Mouse (Mus musculus) heart, postnatal 36 days (tissue): Measurements from ENCODE around the gene Galnt10. TPM values are rescaled to one million over a fixed set of nuclear protein-coding genes. Genes with fewer than 3 reads are reported as not detected.
A peak's percentile ranks its signal among the peaks of the same experiment; 100 is the strongest.
"Not testable (repeated sequence)": the region's sequence is repeated elsewhere in the genome, so short reads cannot be mapped to it uniquely, and the experiment has no call there.

ENCODE experiments used
- DNase-seq, 2 experiments: peaks; one replicate each; pipeline ENCODE4 v3.0.0; 2021 to 2022
- intact Hi-C: fragments of 180-260 bp; cut with DNase I; formaldehyde crosslinking; loops from one replicate; pipeline ENCODE4 v1.15.1; 2025
- total RNA-seq, 2 experiments: library from RNA; stranded (reverse); gene quantifications; 2 replicates each; pipeline ENCODE4 v1.2.3; 2021

Gene Galnt10
- total RNA-seq, 2 experiments from 2014 or later: 6.7 to 9.2 TPM

DNA sequence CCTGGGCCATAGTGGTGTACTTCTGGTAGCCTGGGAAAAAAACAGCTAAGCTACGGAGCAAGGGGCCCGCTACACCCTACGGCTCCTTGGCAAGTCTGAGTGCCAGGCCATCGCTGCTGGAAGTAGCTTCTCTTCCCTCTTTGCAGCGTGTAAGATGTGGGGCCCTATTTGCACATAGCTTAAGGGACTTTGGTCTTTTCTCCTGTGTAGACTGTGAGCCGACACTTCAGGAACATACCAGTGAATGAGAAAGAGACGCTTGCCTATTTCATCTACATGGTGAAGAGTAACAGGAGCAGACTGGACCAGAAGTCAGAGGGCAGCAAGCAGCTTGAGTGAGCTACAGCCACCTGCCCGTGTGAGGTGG, 164.5 kb downstream of the Galnt10 start:
- intact Hi-C loops: no loop called here
- no peak for DNase-seq

DNA sequence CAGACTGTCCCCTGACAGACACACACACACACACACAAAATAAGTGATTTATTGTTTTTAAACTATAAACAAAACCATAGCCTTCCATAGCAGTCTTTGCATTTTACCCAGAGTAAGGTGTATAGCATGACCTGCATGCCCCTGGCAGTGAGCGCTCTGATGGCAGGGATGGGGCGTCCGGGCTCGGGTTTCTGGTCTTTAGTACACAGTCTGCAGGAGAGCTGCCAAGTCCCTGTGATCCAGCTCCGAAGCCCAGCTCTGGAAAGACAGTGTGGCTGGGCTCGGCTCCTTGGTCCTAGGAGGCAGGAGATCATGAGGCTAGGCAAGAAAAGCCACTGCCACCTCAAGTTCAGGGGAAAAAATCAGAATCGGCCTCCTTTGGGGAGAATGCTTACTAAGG, 165.8 kb downstream of the Galnt10 start:
- intact Hi-C loops: no loop called here
- no peak for DNase-seq

DNA sequence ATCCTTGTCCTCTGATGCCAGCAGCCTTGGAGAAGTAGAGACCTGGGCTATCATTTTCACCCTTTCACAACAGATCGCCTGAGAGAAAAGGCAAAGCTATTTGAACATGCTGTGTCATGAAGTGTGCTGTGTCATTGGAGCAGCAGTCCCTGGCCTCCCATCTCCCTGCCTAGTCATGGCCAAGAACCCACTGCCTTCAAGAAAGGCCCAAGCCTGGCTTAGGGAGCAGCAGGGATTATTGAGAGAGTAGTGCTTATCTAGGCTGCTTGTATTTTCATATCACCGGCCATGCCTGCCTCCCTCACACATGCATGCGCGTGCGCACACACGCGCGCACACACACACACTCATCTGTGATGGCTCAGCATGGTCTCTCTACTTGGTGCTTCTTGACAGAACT, 167.0 kb downstream of the Galnt10 start:
- intact Hi-C loops: no loop called here
- no peak for DNase-seq

DNA sequence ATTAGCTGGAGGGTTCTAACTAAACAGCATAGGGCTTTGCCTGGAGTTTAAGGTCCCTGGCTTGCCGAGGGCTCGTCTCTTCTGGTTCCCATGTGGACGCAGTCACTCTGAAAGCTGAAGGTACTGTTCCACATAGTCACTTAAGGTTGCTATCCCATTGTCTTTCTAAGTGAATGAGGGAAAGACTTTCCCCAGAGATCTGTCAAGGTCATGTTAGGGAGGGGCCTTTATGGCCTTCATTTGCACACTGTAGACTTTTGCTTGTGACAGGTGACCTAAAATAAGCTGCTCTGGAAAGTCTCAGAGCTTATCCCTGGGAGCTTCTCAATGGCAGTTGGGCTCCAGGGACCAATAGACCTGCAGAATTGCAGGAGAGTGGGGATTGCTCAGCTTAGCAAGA, 168.4 kb downstream of the Galnt10 start:
- DNase-seq: no peak
- intact Hi-C loops: no loop called here

DNA sequence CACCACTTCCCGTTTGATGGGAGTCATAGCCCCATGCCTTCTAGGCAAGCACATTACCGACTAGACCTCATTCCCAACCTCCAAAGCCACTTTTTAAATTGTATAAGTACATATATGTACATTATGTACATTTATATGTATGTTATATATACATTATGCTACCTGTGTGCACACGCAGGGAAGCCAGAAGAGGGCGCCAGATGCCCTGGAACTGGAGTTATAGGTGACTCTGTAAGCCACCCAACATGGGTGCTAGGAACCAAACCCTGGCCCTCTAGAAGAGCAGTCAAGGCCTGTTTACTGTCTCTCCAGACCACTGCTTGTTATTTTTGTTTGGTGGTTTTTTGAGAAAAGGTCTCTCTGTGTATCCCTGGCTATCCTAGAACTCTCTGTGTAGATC, 172.9 kb downstream of the Galnt10 start:
- no peak for DNase-seq
- intact Hi-C loops: no loop called here

DNA sequence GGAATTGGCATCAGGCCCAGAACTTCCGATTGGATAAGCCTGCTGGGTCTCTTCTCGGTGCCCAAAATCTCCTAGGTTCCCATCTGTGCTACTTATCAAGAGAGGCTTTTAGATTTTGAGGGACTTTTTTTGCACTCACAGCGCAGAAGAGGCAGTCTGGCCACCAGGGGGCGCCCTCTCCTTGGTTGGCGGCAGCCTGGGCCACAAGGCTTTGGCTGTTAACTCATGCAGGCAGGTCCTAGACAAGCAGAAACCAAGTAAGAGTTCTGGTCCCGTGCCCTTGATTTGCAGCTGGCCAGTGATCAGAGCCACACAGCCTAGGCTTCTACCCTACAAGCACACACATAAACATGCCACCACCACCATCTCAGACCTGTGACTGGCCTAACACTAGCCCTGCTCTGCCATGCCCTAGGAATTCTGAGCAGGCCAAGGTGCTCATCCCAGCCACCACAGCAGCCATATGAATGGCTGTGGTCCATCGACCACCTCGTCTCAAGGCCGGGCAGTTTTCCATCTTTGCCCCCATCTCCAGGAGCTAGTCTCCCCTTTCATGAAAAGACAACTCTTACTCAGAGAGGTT, 174.8 kb downstream of the Galnt10 start:
- intact Hi-C loops: loop anchor here (1.0 kb wide), 1 partner anchor 114 kb away; no protein-coding TSS in a partner anchor
- DNase-seq: peak; percentile 74 to 87

DNA sequence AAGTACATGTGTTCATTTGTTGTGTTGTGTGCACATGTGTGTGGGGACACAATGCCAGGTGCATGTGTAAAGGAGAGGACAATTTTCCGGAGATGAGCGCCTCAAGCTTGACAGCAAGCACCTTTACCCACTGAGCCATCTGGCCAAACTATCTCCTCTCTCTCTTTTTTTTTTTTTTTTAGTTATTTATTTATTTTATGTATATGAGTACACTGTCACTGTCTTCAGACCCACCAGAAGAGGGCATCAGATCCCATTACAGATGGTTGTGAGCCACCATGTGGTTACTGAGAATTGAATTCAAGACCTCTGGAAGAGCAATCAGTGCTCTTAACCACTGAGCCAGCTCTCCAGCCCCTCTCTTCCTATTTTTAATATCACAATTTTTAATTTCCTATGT, 177.9 kb downstream of the Galnt10 start:
- DNase-seq, intact Hi-C loops: not testable (repeated sequence)

DNA sequence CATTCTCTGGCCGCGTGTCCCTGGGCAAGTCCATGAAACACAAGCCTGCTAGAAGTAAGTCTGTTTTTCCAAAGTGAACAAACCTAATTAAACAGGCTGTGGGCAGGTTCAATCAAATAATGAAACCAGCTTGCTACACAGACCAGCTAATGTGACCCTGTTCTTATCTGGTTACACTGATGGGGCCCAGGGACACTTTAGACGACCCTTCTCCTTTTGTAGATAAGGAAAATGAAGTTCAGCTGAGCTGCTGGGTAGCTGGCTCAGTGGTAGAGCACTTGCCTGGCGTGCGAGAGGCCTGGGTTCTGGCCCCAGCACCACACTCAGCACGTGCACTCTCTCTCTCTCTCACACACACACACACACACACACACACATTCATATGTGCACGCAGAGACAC, 178.5 kb downstream of the Galnt10 start:
- intact Hi-C loops: no loop called here
- DNase-seq: no peak

DNA sequence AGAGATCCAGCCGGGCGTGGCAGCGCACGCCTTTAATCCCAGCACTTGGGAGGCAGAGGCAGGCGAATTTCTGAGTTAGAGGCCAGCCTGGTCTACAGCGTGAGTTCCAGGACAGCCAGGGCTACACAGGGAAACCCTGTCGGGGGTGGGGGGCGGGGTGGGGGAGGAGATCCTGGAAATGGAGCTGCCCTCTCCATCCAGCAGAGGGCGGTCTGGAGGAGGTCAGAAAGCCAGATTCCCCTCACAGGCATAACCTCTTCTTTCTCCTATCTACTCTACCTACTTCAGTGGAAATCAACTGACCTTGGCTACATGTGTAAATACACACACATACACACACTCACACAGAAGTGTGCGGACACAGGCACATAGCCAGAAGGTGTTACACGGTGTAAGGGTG, 180.0 kb downstream of the Galnt10 start:
- DNase-seq, intact Hi-C loops: not testable (repeated sequence)

DNA sequence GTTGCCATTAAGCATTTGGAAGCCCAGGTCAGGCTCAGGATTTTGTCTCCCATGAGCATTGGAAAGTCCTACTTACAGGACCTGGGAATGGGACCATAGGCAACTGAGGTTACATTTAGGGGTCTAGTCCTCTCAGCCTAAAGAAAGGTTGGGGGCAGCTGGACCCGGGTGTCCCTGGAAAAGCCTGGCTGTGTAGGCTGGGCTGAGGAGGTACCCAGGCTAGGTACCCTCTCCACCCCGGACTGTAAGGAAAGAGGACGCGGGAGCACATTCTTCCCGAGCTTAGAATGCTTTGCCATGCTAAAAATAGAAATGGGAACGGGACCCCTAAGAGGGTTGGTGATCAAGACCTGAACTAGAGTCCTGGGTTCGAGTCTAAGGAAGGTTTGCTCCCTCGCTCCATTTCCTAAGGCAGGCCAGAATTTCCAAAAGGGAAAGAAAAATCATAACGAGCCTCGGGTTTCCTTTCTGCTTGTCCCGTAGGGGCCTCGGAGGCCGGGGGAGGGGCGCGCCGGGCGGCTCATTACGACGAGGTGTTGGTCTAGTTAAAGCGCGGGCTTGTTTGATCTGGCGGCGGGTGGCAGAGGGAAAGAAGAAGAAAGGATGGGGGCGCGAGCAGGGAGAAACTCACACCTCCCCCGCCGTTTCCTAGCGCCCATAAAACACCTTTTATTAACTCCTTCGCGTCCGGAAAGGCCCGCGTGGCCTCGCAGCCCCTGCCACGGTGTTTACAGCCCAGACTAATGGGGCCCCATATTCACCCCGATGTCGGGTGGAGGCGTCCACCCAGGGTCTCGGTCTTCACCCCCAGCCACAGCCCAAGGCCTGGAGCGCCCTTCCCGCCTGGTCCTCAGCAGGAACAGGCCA, 182.0 kb downstream of the Galnt10 start:
- intact Hi-C loops: no loop called here
- no peak for DNase-seq

DNA sequence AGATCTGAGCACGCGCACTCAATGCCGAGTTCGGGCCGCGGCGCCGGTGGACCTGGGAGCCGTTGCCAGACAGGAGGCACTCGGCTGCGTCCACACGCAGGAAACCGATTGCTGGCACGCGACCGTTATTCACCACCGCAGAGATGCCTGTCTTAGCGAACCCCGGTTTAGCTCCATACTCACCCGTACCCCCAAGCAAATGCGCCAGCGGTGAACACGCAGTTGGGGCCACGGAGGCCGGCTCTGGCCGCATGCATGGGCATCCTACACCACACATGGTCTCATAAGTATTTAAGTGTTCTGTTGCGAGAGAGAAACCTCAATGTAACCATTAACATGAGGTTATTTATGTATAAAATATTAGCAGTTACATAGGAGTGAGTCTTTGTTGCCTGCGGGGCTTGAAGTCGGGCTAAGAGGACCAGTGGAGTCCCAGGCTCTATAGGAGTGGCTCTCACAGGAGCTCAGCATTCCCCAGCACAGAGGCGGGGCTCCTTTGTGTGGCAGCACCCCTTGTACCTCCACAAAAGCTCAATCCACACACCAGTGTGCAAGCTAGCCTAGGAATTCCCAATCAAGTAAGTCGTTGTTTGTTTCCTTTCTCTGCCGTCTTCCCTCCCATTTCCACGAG, 182.8 kb downstream of the Galnt10 start:
- intact Hi-C loops: no loop called here
- peak in 1 of 2 experiments; percentile 17 for DNase-seq

DNA sequence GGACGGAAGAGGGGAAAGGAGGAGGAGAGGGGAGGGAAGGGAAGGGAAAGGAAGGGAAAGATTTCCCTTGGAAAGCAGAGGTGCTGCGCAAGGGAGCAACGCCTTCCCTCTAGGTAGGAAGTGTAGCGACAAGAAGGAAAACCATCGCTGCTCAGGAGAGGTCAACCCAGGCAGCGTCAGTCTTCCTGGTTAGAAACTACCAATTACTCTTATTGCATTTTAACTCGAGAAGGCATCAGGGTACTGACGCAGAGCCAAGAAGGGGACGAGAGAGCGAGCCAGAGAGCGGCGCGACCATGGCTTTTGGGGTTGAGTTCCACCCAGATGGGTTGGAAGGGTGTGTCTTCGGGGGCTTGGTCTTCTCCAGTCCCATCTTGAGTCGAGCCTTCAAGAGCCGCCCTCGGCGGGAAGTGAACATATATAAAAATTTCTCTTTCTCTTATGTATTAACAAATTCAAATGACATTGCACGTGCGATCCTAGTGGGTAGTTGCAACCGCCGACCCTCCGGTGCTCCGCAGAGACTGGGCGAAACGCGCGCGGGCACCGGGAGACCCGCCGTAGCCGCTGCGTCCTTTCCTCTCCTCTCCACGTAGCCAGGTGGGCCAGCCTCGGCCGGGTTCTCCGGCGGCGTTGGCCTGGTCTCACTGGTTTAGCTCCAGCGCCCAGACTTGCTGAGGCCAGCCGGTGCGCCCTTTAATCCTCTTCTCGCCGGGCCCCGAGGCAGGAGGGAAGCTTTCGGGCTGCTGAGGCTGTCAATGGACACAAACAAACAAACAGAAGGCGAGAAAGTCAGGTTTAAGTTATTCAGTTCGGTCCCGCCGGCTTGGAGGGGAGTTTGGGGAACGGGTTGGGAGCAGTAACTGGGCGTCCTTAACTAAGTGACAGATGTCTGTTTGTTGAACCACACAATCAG, 184.0 kb downstream of the Galnt10 start:
- no peak for DNase-seq
- intact Hi-C loops: no loop called here

DNA sequence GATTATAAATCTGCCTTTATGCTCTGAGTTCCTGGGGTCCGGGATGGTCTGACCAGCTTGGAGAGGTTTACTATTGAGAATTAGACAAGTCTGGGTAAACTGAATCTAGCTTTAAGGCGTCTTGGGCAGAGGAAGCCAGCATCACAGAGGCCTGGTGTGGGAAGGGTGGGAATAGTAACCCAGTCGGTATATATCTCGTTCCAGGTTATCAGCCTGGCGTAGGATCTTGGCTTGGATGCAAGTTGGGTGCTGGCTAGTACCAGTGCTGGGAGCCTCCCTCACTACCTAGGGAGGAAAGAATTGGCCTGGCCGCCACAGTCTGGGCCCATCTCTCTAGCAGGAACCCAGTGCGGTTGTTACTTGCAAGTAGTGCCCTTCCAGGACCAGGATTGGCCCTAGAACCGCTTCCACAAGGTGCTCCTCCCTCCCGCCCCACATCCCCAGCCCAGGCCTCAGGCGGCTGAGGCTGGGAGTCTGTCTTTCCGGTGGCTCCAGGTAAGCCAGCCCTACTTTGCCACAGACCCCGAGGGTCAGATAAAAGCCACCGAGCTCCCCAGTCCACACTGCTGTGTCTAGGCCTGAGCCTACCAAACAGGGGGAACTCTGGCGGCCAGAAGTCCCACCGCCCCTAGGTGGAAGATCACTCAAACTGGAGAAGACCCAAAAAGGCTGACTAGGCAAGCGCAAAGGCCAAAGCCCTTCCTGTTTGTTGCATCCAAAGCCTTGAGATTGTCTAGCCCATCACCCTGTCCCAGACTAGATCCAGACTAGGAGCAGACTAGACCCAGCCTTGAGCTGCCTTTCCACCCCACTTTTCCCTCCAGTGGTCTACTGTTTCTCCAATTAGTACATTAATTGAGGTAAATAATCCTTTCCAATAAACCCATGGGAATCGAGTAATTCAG, 184.9 kb downstream of the Galnt10 start:
- DNase-seq: no peak
- intact Hi-C loops: no loop called here

DNA sequence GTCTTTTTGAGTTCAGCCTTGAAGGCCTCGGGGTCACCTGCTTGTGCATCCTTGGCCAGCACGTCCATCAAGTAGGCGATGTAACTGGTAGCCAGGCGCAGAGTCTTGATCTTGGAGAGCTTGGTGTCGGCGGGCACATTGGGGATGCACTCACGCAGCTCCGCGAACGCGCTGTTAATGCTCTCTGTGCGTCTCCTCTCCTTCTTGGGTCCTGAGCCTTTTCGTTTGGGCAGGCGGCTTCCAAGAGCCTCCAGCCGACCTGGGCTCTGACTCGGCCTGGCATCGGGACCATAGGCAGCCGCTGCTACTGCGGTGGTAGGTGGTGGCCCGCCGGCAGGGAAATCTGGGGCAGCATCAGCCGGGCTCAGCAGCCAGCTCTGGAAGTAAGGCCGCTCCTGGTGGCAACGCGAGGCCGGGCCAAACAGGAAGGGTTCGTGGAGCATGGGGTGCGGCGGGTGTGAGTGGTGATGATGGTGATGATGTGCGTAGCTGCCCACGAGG, 186.1 kb downstream of the Galnt10 start:
- intact Hi-C loops: no loop called here
- DNase-seq: no peak

DNA sequence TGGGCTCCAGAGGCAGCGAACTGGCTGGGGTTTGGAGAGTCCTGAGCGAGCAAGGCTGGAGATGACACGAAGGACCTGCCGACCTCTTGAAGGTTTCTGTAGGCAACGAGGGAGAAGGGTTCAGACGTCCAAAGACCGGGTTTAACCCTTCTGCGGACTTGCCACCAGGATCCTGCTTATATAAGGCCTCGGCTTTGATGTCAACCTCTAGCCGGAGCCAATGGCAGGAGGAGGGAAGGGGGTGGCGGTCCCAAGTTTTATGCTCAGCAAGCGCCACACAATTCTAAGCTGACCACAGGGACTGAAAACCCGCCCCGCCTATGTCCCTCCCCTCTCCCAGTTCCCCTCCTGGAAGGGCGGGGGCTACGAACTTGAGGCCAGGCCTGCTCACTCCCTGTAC, 186.6 kb downstream of the Galnt10 start:
- no peak for DNase-seq
- intact Hi-C loops: no loop called here

DNA sequence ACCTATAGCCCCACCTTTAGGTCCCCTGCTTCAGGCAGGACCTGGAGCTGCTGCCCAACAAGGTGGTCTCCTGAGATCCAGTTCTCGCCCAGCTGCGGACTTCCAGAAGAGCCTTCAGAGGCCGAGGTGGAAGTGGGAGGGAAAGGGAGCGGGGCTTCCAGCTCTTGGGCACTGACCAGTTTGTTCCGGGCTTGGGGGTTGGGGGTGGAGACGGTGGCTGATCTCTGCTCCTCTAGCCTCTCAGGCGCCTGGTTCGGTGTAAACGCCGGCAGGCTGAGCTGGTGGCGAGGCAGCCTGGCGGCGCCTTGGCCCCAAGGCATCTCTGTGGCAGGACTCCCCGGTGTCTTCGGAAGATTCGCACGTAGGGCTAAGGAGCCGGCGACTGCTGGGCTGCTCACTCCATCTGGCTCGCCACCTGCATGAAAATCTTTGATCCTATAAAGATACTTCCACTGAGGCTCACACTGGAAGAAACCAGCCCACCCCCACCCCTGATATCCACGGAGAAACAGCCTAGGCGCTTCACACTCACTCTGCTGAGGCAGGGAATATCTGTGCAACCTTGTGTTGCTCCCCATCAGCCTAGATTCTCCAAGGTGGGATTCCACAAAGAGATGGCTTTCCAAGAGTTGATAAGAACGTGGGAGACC, 187.4 kb downstream of the Galnt10 start, which contains the start of gene Hand1:
Gene Hand1, minus strand, starts transcription at position 267 of the 650 bp plus-strand sequence.
- intact Hi-C loops: no loop called here
- no peak for DNase-seq

DNA sequence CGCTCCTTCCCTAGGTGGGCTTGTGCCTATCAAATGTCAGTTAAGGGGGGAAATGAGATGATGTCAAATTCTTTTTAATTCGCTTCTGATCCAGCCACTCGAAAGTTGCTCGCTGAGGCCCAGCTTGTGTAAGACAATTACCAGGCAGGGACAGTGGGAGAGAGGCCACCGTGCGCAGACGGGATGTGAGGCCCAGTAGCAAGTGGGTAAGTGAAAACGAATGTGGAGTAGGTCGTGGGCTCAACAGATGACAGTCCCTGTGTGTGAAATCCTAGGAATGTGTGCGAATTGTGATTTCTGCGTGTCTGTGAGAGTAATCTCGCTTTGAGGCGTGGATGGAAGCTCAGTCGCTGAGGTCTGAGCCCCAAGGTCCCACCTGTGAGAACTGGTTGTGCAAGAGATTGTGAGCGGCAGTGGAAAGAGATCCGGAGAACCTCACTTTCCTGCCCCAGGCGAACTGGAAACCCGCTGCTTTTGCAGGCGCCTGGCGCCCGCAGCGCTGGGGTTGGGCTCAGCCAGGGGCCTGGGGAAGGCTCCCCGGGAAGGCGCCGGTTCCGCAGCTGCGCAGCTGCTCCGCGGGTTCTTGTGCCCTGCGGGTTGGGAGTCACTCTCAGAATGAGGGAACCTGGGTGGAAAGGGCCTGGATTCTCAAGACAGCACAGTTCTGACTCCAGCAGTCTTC, 188.2 kb downstream of the Galnt10 start:
- no peak for DNase-seq
- intact Hi-C loops: no loop called here

DNA sequence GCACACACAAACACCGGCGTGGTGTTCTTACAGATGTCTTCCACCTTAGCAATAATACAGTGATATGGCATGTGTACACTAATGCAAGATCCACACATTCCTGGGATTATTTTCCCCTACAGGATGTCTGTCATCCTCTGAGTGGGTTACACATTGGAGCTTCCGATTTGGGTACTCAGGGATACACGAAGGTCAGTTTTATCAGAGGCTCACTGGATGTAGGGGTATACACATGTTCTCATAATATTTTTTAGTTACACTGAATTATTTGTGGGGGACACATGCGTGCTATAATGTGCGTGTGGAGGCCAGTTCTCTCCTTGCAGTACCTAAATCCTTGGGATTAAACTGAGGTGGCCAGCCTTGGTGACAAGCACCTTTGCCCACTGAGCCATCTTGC, 188.8 kb downstream of the Galnt10 start:
- intact Hi-C loops: no loop called here
- no peak for DNase-seq
